Mouse (Mus musculus): Measurements from ENCODE around the gene Nudt16l1. TPM values are rescaled to one million over a fixed set of nuclear protein-coding genes. Genes with fewer than 3 reads are reported as not detected.
A peak's percentile ranks its signal among the peaks of the same experiment; 100 is the strongest.

Nudt16l1 gene
- polyA plus RNA-seq (2016; fragmentation: Nextera tagmentation; extraction: Ambion mirVana): 139 and 151 TPM in 2 replicates

GRCm38 (mm10) chr16:4938461-4938860, at the start of gene Nudt16l1:
Gene Nudt16l1, plus strand, starts transcription at chr16:4938761.
- Histone ChIP-seq H3K27me3 (replicated peaks; ENCODE audit: low read depth, poor library complexity, severe bottlenecking) (no peaks in the 10 kb centered on the region), H3K27ac (replicated peaks) (peak within 1 kb of the TSS; percentile 88), H3K4me3 (peak within 1 kb of the TSS; percentile 83), H3K36me3 (replicated peaks) (peaks cover 83% of the 10 kb centered on the region), H3K4me1 (peaks cover 19% of the 10 kb centered on the region), H3K9me3 (no peaks in the 10 kb centered on the region)
- WGBS: 8% methylated on average over 2 of the region's 2 CpGs
- no peak for DNase-seq (ENCODE audit: low spot score)

DNA sequence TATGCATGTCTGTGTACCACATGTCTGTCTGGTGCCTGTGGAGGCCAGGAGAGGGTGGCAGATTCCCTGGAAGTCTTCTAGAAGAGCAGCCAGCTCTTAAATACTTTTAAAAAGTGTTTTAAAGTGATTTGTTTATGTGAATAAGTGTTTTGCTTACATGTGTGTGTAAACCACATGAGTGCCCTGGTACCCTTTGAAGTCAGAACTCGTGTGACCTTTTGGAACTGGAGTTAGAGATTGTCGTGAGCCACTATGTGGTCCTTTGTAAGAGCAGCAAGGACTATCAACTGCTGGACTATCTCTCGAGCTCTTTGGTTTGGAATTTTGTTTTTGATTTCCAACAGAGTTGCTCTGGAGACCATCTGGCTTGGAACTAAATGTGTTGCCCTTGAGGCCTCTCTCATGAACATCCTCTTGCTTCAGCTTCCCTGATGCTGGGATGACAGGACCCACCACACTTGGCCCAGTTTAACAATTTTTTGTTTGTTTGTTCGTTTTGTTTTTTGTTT, 48.3 kb upstream of the Nudt16l1 start:
- 72% methylated on average over 4 of the region's 4 CpGs for WGBS
- Histone ChIP-seq H3K4me3 (no peak overlapping the region), H3K27ac (replicated peaks) (no peak overlapping the region), H3K36me3 (replicated peaks) (peaks cover 9% of the 10 kb centered on the region; the same call in 1 of the 2 replicates), H3K4me1 (peaks cover 28% of the 10 kb centered on the region), H3K27me3 (replicated peaks; ENCODE audit: low read depth, poor library complexity, severe bottlenecking) (no peaks in the 10 kb centered on the region), H3K9me3 (no peaks in the 10 kb centered on the region)
- no peak for DNase-seq (ENCODE audit: low spot score)

DNA sequence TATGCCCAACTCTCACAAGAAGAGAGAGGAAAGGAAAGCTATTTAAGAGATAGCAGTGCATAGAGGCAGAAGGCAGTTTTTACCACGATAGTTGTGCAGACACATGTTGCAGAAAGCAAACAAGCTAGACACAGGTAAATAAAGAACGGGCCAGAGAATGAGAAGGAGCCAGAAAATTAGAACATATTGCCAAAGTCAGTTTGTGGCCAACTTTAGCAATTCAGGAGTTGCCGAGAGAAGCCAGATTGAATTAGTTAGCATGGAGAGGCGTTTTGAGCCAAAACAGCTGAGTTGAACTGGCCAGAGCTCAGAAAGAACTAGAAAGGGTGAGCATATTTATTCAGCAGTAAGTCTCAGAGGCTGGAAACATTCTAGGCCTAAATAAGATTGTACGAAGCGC, 46.4 kb upstream of the Nudt16l1 start:
- Histone ChIP-seq H3K4me1 (peaks cover 24% of the 10 kb centered on the region), H3K27me3 (replicated peaks; ENCODE audit: low read depth, poor library complexity, severe bottlenecking) (no peaks in the 10 kb centered on the region), H3K36me3 (replicated peaks) (peaks cover 9% of the 10 kb centered on the region; the same call in 1 of the 2 replicates), H3K9me3 (no peaks in the 10 kb centered on the region), H3K4me3 (no peak overlapping the region), H3K27ac (replicated peaks) (no peak overlapping the region)
- 93% methylated on average over 6 of the region's 6 CpGs for WGBS
- DNase-seq (ENCODE audit: low spot score): no peak

DNA sequence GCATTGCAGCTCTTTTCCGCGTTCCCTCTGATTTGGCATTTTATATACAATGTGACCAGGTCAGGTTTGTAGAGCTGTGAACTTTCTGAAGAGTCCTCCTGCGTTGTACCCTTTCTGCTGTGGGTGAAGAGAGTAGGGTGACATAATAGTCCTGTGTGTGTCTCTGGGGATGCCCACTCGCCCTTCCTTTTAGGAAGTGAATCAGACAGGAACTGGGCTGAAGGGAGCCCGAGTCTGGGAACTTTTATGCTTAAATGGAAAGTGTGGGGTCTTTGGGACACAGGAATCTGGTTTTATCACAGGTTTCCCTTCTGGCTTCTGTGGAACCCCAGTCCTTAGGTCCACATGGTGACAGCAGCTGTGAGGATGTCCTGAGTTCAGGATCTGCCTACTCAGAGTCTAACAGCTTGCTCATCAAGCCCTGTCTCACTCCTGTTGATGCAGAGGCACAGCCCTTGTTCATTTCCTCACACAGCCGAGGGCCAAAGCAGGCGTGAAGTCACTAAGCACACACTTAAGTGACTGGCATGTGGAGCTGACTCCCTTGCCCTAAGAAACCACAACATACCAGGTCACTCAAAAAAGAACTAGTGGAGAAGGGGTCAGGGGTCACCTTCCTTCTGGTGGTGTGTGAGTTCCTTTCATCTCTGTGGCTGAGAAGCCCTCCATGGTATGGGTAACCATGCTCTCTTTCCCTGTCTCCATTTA, 44.2 kb upstream of the Nudt16l1 start:
- Histone ChIP-seq H3K4me1 (peaks cover 14% of the 10 kb centered on the region; the same call in 1 of the 2 replicates), H3K27me3 (replicated peaks; ENCODE audit: low read depth, poor library complexity, severe bottlenecking) (no peaks in the 10 kb centered on the region), H3K27ac (replicated peaks) (no peak overlapping the region; the same call in 1 of the 2 replicates), H3K9me3 (no peaks in the 10 kb centered on the region), H3K4me3 (no peak overlapping the region), H3K36me3 (replicated peaks) (peaks cover 9% of the 10 kb centered on the region; the same call in 1 of the 2 replicates)
- 80% methylated on average over 7 of the region's 7 CpGs for WGBS
- no peak for DNase-seq (ENCODE audit: low spot score)

- Histone ChIP-seq H3K27ac (replicated peaks) (no peak overlapping the region), H3K4me3 (no peak overlapping the region), H3K27me3 (replicated peaks; ENCODE audit: low read depth, poor library complexity, severe bottlenecking) (no peaks in the 10 kb centered on the region), H3K9me3 (no peaks in the 10 kb centered on the region), H3K4me1 (peaks cover 20% of the 10 kb centered on the region), H3K36me3 (replicated peaks) (peaks cover 3% of the 10 kb centered on the region; the same call in 1 of the 2 replicates)
- WGBS: 75% methylated on average over 5 of the region's 5 CpGs
- no peak for DNase-seq (ENCODE audit: low spot score)
These were observed 42.1 kb upstream of the Nudt16l1 start for GRCm38 (mm10) chr16:4896249-4897027.

DNA sequence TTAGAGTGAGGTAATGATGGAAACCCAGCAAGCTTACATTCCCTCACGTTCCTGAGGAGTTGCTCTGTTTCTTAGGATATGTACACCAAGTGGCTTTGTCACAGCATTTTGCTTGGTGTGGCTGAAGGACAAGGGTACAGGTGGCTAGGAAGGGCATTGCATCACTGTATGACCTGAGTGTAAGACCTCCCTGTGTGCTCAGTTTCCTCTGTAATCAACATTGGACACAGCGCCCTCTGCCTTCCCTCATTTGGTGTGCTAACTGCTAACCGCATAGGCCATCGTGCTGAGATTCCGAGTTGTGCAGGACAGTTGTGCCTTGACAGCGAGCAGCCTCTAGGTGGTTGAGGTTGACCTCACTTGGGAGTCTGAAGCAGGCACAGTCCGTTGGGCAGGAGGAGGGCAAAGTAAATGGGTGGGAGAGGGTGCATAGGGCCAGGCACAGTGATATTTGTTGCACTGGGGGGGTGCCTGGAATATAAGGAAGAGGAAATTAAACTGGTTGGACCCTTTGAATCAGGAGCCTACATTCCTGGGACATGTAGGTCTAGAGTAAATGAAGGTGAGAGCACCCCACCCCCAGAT, 41.3 kb upstream of the Nudt16l1 start:
- WGBS: 56% methylated on average over 7 of the region's 7 CpGs
- Histone ChIP-seq H3K36me3 (replicated peaks) (peaks cover 3% of the 10 kb centered on the region; the same call in 1 of the 2 replicates), H3K4me1 (peaks cover 21% of the 10 kb centered on the region), H3K27ac (replicated peaks) (no peak overlapping the region), H3K4me3 (no peak overlapping the region), H3K9me3 (no peaks in the 10 kb centered on the region), H3K27me3 (replicated peaks; ENCODE audit: low read depth, poor library complexity, severe bottlenecking) (no peaks in the 10 kb centered on the region)
- no peak for DNase-seq (ENCODE audit: low spot score)

DNA sequence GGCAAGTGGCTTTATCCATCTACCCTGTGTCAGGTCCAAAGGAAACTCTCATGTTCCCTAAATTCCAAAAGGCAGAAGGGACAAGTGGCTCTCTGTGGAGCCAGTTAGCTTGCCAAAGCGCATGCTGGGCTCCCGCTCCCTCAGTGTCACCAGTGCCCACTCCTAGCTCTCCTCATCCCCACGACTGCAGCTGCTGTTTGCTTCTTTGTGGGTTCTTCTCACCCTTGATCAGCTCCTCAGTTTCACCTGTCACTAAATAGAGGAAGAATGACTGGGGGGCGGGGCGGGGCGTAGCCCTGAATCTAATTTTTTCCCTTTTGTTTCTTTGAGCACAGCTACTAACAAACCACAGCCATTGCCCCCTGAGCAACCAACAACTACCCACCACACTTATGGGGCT, 39.7 kb upstream of the Nudt16l1 start:
- Histone ChIP-seq H3K9me3 (no peaks in the 10 kb centered on the region), H3K27ac (replicated peaks) (no peak overlapping the region), H3K36me3 (replicated peaks) (no peaks in the 10 kb centered on the region), H3K27me3 (replicated peaks; ENCODE audit: low read depth, poor library complexity, severe bottlenecking) (no peaks in the 10 kb centered on the region), H3K4me1 (peaks cover 24% of the 10 kb centered on the region), H3K4me3 (no peak overlapping the region)
- DNase-seq (ENCODE audit: low spot score): no peak
- WGBS: 89% methylated on average over 6 of the region's 6 CpGs

GRCm38 (mm10) chr16:4899711-4900110, 38.9 kb upstream of the Nudt16l1 start:
- H3K27me3 ChIP-seq (replicated peaks; ENCODE audit: low read depth, poor library complexity, severe bottlenecking): no peaks in the 10 kb centered on the region
- 90% methylated on average over 2 of the region's 2 CpGs for WGBS
- no peak overlapping the region for H3K4me3 ChIP-seq
- H3K27ac ChIP-seq (replicated peaks): no peak overlapping the region
- no peaks in the 10 kb centered on the region for H3K9me3 ChIP-seq
- H3K4me1 ChIP-seq: peaks cover 22% of the 10 kb centered on the region
- no peaks in the 10 kb centered on the region for H3K36me3 ChIP-seq (replicated peaks)
- DNase-seq (ENCODE audit: low spot score): no peak

- Histone ChIP-seq H3K27me3 (replicated peaks; ENCODE audit: low read depth, poor library complexity, severe bottlenecking) (no peaks in the 10 kb centered on the region), H3K36me3 (replicated peaks) (no peaks in the 10 kb centered on the region), H3K9me3 (no peaks in the 10 kb centered on the region), H3K4me1 (peaks cover 33% of the 10 kb centered on the region), H3K4me3 (no peak overlapping the region), H3K27ac (replicated peaks) (no peak overlapping the region)
- WGBS: 63% methylated on average over 7 of the region's 7 CpGs
- no peak for DNase-seq (ENCODE audit: low spot score)
These were observed 37.4 kb upstream of the Nudt16l1 start for GRCm38 (mm10) chr16:4901167-4901566.

DNA sequence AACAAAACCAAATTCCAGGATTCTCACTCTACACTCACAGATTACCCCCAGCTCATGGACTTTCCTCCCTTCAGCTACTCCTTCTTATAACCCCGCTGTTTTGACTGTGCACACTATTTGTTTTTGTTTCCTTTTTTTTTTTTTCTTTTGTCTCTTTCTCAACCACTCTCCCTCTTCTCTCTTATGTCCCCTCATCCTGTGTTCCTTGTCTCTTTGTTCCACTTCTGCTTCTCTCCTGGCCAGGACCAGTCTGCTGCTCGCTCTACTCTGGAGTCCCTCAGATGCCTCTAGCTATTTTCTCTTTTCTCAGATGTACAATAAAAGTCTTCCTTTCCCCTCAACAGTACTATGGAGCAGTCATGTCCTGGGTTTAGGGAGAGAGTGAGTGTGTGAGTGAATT, 36.2 kb upstream of the Nudt16l1 start:
- no peak overlapping the region for H3K4me3 ChIP-seq
- H3K27me3 ChIP-seq (replicated peaks; ENCODE audit: low read depth, poor library complexity, severe bottlenecking): no peaks in the 10 kb centered on the region
- H3K36me3 ChIP-seq (replicated peaks): peaks cover 2% of the 10 kb centered on the region
- H3K9me3 ChIP-seq: no peaks in the 10 kb centered on the region
- no peak overlapping the region for H3K27ac ChIP-seq (replicated peaks)
- H3K4me1 ChIP-seq: peaks cover 22% of the 10 kb centered on the region
- no peak for DNase-seq (ENCODE audit: low spot score)
- WGBS: 75% methylated on average over 2 of the region's 2 CpGs

DNA sequence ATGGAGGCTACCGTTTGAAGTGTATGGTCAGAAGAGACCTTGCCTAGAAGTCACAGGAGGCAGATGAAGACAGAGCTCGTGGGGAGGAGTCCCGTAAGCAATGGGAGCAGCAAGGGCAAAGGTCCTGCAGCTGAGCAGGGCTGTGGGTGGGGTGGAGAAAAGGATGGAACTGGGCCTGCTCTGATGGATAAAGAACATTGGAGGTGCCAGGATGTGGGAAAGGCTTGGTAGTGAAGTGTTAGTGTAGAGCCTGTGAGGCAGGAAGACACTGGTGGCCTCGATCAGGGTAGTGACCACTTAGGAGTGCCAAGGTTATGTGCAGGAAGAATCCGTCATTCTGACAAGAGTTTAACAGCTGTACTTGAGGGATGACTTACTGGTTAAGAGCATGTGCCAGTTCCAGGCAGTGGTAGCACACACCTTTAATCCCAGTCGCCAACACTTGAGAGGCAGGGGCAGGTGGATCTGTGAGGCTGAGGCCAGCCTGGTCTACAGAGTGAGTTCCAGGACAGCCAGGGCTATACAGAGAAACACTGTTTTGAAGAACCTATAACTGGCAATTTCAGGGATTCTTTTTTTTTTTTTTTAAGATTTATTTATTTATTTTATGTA, 35.0 kb upstream of the Nudt16l1 start:
- Histone ChIP-seq H3K36me3 (replicated peaks) (peaks cover 4% of the 10 kb centered on the region), H3K27ac (replicated peaks) (no peak overlapping the region), H3K9me3 (no peaks in the 10 kb centered on the region), H3K4me1 (peaks cover 22% of the 10 kb centered on the region), H3K4me3 (no peak overlapping the region), H3K27me3 (replicated peaks; ENCODE audit: low read depth, poor library complexity, severe bottlenecking) (no peaks in the 10 kb centered on the region)
- 86% methylated on average over 6 of the region's 6 CpGs for WGBS
- no peak for DNase-seq (ENCODE audit: low spot score)

GRCm38 (mm10) chr16:4904878-4905277, 33.7 kb upstream of the Nudt16l1 start:
- Histone ChIP-seq H3K27me3 (replicated peaks; ENCODE audit: low read depth, poor library complexity, severe bottlenecking) (no peaks in the 10 kb centered on the region), H3K27ac (replicated peaks) (no peak overlapping the region), H3K4me3 (no peak overlapping the region), H3K9me3 (no peaks in the 10 kb centered on the region), H3K4me1 (peaks cover 22% of the 10 kb centered on the region), H3K36me3 (replicated peaks) (peaks cover 17% of the 10 kb centered on the region)
- 87% methylated on average over 3 of the region's 3 CpGs for WGBS
- no peak for DNase-seq (ENCODE audit: low spot score)
